ENCODE assay signal across 9 mouse cellular contexts in genomic region chr2:146810695-146811094, GRCm38 (mm10). TPM values are rescaled to one million over a fixed set of nuclear protein-coding genes. Genes with fewer than 3 reads are reported as not detected.
DNase-seq lines count a peak whose midpoint lies in the region; ATAC-seq lines count a peak whose summit lies in the region.
"Had no signal": no experiment of that assay in that cellular context is flagged by ENCODE, and none has a peak within 500 bp of the region (broad histone marks: within the 10 kb centered on the region; RNA-seq: fewer than 3 reads in every experiment).

No protein-coding gene starts in this region.

- no peak for ATAC-seq in heart, embryonic 13.5 days (ENCODE audit: extremely low read depth, insufficient number of reproducible peaks, low FRiP score, low TSS enrichment)
- ATAC-seq in forebrain, embryonic 14.5 days = peak; percentile 59; the same call in 1 of the 2 replicates

- WGBS in heart, embryonic 13.5 days = 54% methylated on average over 13 of the region's 13 CpGs
- 15% methylated on average over 13 of the region's 13 CpGs for WGBS in forebrain, embryonic 14.5 days
- WGBS in midbrain, embryonic 10.5 days = 57% methylated on average over 13 of the region's 13 CpGs

- no peaks in the 10 kb centered on the region for H3K4me1 ChIP-seq in heart, embryonic 13.5 days
- peaks cover 6% of the 10 kb centered on the region for H3K4me1 ChIP-seq in forebrain, embryonic 14.5 days (ENCODE audit: control insufficient read depth, insufficient read depth, low read length)
- H3K4me1 ChIP-seq in midbrain, embryonic 10.5 days = peaks cover 18% of the 10 kb centered on the region

- H3K4me2 ChIP-seq in heart, embryonic 13.5 days = peak overlapping the region; percentile 53
- peak overlapping the region; percentile 39 for H3K4me2 ChIP-seq in forebrain, embryonic 14.5 days (ENCODE audit: low read length)

- DNase-seq in heart, postnatal 14 days = no peak
- peak; percentile 92 for DNase-seq in Muller cell, postnatal 12 days (ENCODE audit: inconsistent ontology term)
- DNase-seq in forebrain, embryonic 14.5 days (ENCODE audit: low spot score) = peak; percentile 82
- DNase-seq in midbrain, embryonic 10.5 days (ENCODE audit: low spot score) = peak; percentile 32
- DNase-seq in thymus, postnatal 4 days = no peak
- no peak for DNase-seq in urinary bladder, postnatal 4 days (ENCODE audit: low spot score in 2 of 2)
- no peak for DNase-seq in left cerebral cortex, adult 8-10 months (ENCODE audit: low spot score in 2 of 2)

- intact Hi-C loops in heart, postnatal 14 days (cut with DNase I) = no loop called here

- H3K9ac ChIP-seq in heart, embryonic 13.5 days = no peak overlapping the region
- no peak overlapping the region for H3K9ac ChIP-seq in forebrain, embryonic 14.5 days (ENCODE audit: low read length)
- H3K9ac ChIP-seq: liver, embryonic 14.5 days had no signal

- H3K9me3 ChIP-seq in heart, embryonic 13.5 days = no peaks in the 10 kb centered on the region
- no peaks in the 10 kb centered on the region for H3K9me3 ChIP-seq in forebrain, embryonic 14.5 days (replicated peaks; ENCODE audit: control insufficient read depth, low read length)
- H3K9me3 ChIP-seq in midbrain, embryonic 10.5 days (replicated peaks) = no peaks in the 10 kb centered on the region; the same call in 1 of the 2 replicates

- peak overlapping the region; percentile 32 for H3K4me3 ChIP-seq in heart, embryonic 13.5 days
- H3K4me3 ChIP-seq in forebrain, embryonic 14.5 days (ENCODE audit: low read depth, low read length) = no peak overlapping the region
- H3K4me3 ChIP-seq in midbrain, embryonic 10.5 days = no peak overlapping the region

- no peak overlapping the region for H3K27ac ChIP-seq in heart, embryonic 13.5 days (replicated peaks)
- H3K27ac ChIP-seq in forebrain, embryonic 14.5 days (ENCODE audit: low read depth, low read length) = no peak overlapping the region
- no peak overlapping the region; the same call in 1 of the 2 replicates for H3K27ac ChIP-seq in midbrain, embryonic 10.5 days (replicated peaks)
- H3K27ac ChIP-seq: liver, embryonic 14.5 days had no signal

- no peaks in the 10 kb centered on the region for H3K36me3 ChIP-seq in heart, embryonic 13.5 days
- H3K36me3 ChIP-seq in forebrain, embryonic 14.5 days (ENCODE audit: control insufficient read depth, insufficient read depth, low read length) = no peaks in the 10 kb centered on the region
- no peaks in the 10 kb centered on the region for H3K36me3 ChIP-seq in midbrain, embryonic 10.5 days

- H3K27me3 ChIP-seq in heart, embryonic 13.5 days (replicated peaks) = no peaks in the 10 kb centered on the region
- no peaks in the 10 kb centered on the region for H3K27me3 ChIP-seq in forebrain, embryonic 14.5 days (replicated peaks; ENCODE audit: control insufficient read depth, insufficient read depth, low read length)
- no peaks in the 10 kb centered on the region; the same call in 1 of the 2 replicates for H3K27me3 ChIP-seq in midbrain, embryonic 10.5 days (ENCODE audit: low read depth, poor library complexity, severe bottlenecking)

RNA-seq across cellular contexts. Expression of gene Kiz, which starts 45.0 kb away (rescaled TPM):
- polyA plus RNA-seq in heart, embryonic 13.5 days (2015; fragmentation: Nextera tagmentation; extraction: Ambion mirVana) = 21.5 and 25.2 TPM in 2 replicates
- 10 to 100 TPM; 54.5 to 64.3 TPM for total RNA-seq in heart, postnatal 14 days (2021)
- 28.7 and 30.5 TPM in 2 replicates for polyA plus RNA-seq in forebrain, embryonic 14.5 days (2014; fragmentation: Nextera tagmentation; extraction: Ambion mirVana)
- 32.2 and 33.7 TPM in 2 replicates for polyA plus RNA-seq in midbrain, embryonic 10.5 days (2016; fragmentation: Nextera tagmentation; extraction: Ambion mirVana)
- total RNA-seq in left cerebral cortex, adult 8-10 months (2022) = 10 to 100 TPM; 24.2 to 26.9 (median 25.5) TPM

Comparison
In these comparisons a context has a peak if more than half of its experiments do, and no peak if none do; other contexts are left out.
1. DNase-seq: peak in Muller cell, postnatal 12 days (single experiment), forebrain, embryonic 14.5 days (single experiment) and midbrain, embryonic 10.5 days (single experiment); none in heart, postnatal 14 days (0 of 2), thymus, postnatal 4 days (single experiment), urinary bladder, postnatal 4 days (0 of 2) and left cerebral cortex, adult 8-10 months (0 of 2).